Mouse (Mus musculus) hindbrain, postnatal 0 days (tissue): ENCODE results near the gene Fam196b. TPM values are rescaled to one million over a fixed set of nuclear protein-coding genes. Genes with fewer than 3 reads are reported as not detected.

Experiments
- ATAC-seq: fragments of 200-750 bp; cut with Nextera tagmentation; 2 replicates; pipeline ENCODE4 v1.8.0; 2017; ENCODE audit warnings: mild to moderate bottlenecking, moderate TSS enrichment, moderate library complexity
- DNase-seq: peaks from one replicate; pipeline ENCODE4 v3.0.0-alpha.2; 2015; ENCODE audit warnings: low spot score
- H3K27ac ChIP-seq: fragments of 300-500 bp; sonication (generic); 2 replicates; pipeline ENCODE4 v1.5.1; 2014; ENCODE audit warnings: mild to moderate bottlenecking
- H3K27me3 ChIP-seq: fragments of 300-500 bp; sonication (generic); 2 replicates; pipeline ENCODE4 v1.6.1; 2014; ENCODE audit warnings: low read length, mixed read lengths; ENCODE audit not compliant: insufficient read depth
- H3K36me3 ChIP-seq: fragments of 300-500 bp; sonication (generic); 2 replicates; pipeline ENCODE4 v1.6.1; 2014; ENCODE audit warnings: low read length, mixed read lengths; ENCODE audit not compliant: insufficient read depth
- H3K4me1 ChIP-seq: fragments of 300-500 bp; sonication (generic); 2 replicates; pipeline ENCODE4 v1.6.1; 2014; ENCODE audit warnings: antibody characterized with exemption, low read length, mixed read lengths; ENCODE audit not compliant: insufficient read depth
- H3K4me2 ChIP-seq: fragments of 300-500 bp; sonication (generic); 2 replicates; pipeline ENCODE4 v1.6.1; 2014; ENCODE audit warnings: low read depth, mild to moderate bottlenecking, low read length, moderate library complexity, mixed read lengths
- H3K4me3 ChIP-seq: fragments of 300-500 bp; sonication (generic); 2 replicates; pipeline ENCODE4 v1.5.1; 2014; ENCODE audit warnings: low read length
- H3K9ac ChIP-seq: fragments of 300-500 bp; sonication (generic); replicated peaks from 2 replicates; pipeline ENCODE4 v1.6.1; 2014; ENCODE audit warnings: mild to moderate bottlenecking, low read length, moderate library complexity, mixed read lengths
- H3K9me3 ChIP-seq: fragments of 300-500 bp; sonication (generic); 2 replicates; pipeline ENCODE4 v1.6.1; 2016; ENCODE audit warnings: low read length, mixed read lengths
- CTCF ChIP-seq: IDR thresholded peaks from 2 replicates; pipeline ENCODE4 v1.5.1; 2016; ENCODE audit warnings: antibody characterized with exemption, control low read depth, low read depth
- WGBS: fragments of 180-500 bp; shearing (Covaris S2); extraction: QIAGEN DNeasy Blood & Tissue Kit; methylation state at CpG from one replicate; pipeline ENCODE4 v1.1.7; 2014; 5-methylcytosine and 5-hydroxymethylcytosine counted together
- polyA plus RNA-seq: library from polyadenylated mRNA; unstranded; fragments of >200 nt; fragmentation: Nextera tagmentation; extraction: Ambion mirVana; gene quantifications from 2 replicates; pipeline ENCODE4 v1.2.1, GENCODE M21; 2015
- total RNA-seq: library from RNA; depleted of rRNA; stranded (reverse); fragments of >200 nt; gene quantifications from 2 replicates; pipeline ENCODE4 v1.2.3, GENCODE M21; 2014

Fam196b gene
- total and polyA plus RNA-seq, 2 experiments from 2014 or later: 2.1 to 6.8 TPM

DNA sequence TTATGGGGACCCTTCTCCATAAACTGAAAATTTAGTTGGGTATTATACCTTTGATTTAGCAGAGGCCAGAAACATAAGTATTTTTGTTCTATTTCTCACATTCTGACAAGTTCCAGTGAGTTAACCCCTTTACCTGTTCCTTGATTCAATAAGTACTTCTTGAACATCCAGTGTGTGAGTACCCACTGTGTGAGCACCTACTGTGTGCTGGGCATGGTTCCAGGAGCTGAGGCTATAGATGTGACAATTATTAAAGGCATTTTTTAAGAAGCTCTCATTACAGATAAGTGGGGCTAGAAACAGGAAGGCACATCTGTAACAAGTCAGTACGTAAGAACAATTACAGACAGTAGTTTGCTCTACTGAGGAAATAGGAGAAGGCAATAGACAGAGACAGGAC, 4.7 kb downstream of the Fam196b start:
- no peak overlapping the region for H3K4me2 ChIP-seq
- peaks cover 6% of the 10 kb centered on the region; the same call in 1 of the 2 replicates for H3K4me1 ChIP-seq
- 83% methylated on average over 1 of the region's 1 CpGs for WGBS
- no peaks in the 10 kb centered on the region for H3K27me3 ChIP-seq
- H3K27ac ChIP-seq: no peak overlapping the region
- ATAC-seq (no peak), DNase-seq (no peak)
- no peak overlapping the region for H3K4me3 ChIP-seq
- no peaks in the 10 kb centered on the region for H3K36me3 ChIP-seq
- TF ChIP-seq CTCF: no peak
- H3K9me3 ChIP-seq: no peaks in the 10 kb centered on the region
- H3K9ac ChIP-seq: no peak overlapping the region

DNA sequence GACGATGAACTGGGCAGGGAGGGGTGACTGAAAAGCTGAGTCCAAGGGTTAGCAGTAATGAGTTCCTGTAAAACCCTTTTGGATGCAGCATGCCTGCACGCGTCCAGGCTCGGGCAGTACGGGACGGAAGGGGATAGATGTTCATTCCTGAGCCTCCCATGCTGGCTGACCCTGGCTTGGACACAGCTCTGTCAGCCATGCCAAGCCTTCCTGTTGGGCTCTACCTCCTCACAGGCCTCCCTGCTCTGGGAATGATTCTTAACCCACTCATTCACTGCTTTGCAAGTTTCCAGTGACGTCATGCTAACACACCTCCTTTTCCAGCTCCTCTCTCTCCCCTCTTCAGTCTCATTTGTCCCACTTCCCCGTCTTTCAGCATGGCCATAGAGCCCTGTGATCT, 9.0 kb downstream of the Fam196b start:
- ATAC-seq (no peak), DNase-seq (no peak)
- Histone ChIP-seq H3K4me3 (no peak overlapping the region), H3K9me3 (no peaks in the 10 kb centered on the region), H3K27ac (no peak overlapping the region), H3K27me3 (no peaks in the 10 kb centered on the region), H3K36me3 (no peaks in the 10 kb centered on the region), H3K4me2 (no peak overlapping the region), H3K4me1 (no peaks in the 10 kb centered on the region), H3K9ac (no peak overlapping the region)
- TF ChIP-seq CTCF: no peak
- WGBS: 68% methylated on average over 8 of the region's 8 CpGs

- Histone ChIP-seq H3K9ac (no peak overlapping the region), H3K27ac (no peak overlapping the region), H3K27me3 (no peaks in the 10 kb centered on the region), H3K4me1 (no peaks in the 10 kb centered on the region), H3K9me3 (no peaks in the 10 kb centered on the region), H3K36me3 (no peaks in the 10 kb centered on the region), H3K4me3 (no peak overlapping the region), H3K4me2 (no peak overlapping the region)
- DNase-seq (no peak), ATAC-seq (no peak)
- 66% methylated on average over 7 of the region's 7 CpGs for WGBS
- TF ChIP-seq CTCF: no peak
Observed at GRCm38 (mm10) chr11:34332344-34333031, 17.9 kb downstream of the Fam196b start.

GRCm38 (mm10) chr11:34337907-34338306, 23.3 kb downstream of the Fam196b start:
- Histone ChIP-seq H3K4me3 (no peak overlapping the region), H3K27me3 (no peaks in the 10 kb centered on the region), H3K27ac (no peak overlapping the region), H3K4me1 (no peaks in the 10 kb centered on the region), H3K9ac (no peak overlapping the region), H3K4me2 (no peak overlapping the region), H3K9me3 (no peaks in the 10 kb centered on the region), H3K36me3 (no peaks in the 10 kb centered on the region)
- DNase-seq (no peak), ATAC-seq (no peak)
- TF ChIP-seq CTCF: peak; percentile 53
- 80% methylated on average over 1 of the region's 1 CpGs for WGBS

DNA sequence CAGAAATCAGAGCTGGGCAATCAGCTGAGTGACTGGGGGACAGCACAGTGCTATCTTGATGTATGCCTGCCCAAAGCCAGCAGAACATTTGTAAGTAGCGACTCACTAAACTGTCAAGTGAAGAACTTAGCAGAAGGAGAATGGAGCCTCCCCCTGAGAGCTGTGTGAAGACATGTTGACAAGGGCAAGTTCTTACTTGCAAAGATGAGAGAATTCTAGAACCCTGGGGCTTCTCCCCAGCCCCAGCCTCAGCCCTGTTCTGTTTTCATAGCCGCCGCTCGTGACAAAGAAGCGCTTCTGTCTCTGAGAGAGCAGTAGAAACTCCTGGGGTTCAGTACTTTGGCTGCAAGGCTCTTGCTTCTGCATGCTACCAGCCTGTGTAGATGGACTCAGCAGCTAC, 25.1 kb downstream of the Fam196b start:
- Histone ChIP-seq H3K36me3 (no peaks in the 10 kb centered on the region), H3K27me3 (no peaks in the 10 kb centered on the region), H3K27ac (no peak overlapping the region), H3K9me3 (no peaks in the 10 kb centered on the region), H3K9ac (no peak overlapping the region), H3K4me2 (no peak overlapping the region), H3K4me3 (no peak overlapping the region), H3K4me1 (peaks cover 13% of the 10 kb centered on the region)
- WGBS: 58% methylated on average over 5 of the region's 5 CpGs
- TF ChIP-seq CTCF: no peak
- ATAC-seq (no peak), DNase-seq (no peak)

DNA sequence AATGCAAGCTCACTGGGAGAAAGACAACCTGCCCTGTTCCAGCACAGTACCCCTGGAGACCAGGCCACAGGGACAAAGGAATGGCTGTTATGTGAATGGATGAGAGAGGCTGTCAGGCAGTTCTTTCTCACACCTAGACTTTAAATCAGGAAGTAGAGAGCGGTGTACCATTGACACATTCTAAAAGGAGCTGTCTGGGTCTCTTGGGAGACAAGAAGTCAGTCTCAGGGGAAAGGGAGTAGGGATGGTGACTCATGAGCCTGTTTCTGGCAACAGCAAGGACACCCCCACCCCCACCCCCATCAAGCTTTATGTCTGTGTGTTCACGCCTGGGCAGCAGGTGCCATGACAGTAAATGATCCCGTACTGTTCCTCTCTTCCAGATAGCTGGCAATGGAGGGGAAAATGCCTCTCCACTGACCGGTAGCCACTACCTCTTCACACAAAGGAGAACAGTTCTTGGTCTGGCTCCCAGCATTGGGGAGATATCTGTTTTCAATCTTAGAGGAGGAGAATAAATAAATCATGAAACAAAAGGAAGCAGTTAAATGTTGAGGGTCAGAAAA, 29.2 kb downstream of the Fam196b start:
- DNase-seq: peak; percentile 18
- Histone ChIP-seq H3K27ac (no peak overlapping the region), H3K27me3 (no peaks in the 10 kb centered on the region), H3K9me3 (no peaks in the 10 kb centered on the region), H3K4me2 (no peak overlapping the region), H3K4me3 (no peak overlapping the region), H3K4me1 (peaks cover 21% of the 10 kb centered on the region), H3K9ac (no peak overlapping the region), H3K36me3 (no peaks in the 10 kb centered on the region)
- no peak for ATAC-seq
- WGBS: 41% methylated on average over 4 of the region's 4 CpGs
- TF ChIP-seq CTCF: no peak

DNA sequence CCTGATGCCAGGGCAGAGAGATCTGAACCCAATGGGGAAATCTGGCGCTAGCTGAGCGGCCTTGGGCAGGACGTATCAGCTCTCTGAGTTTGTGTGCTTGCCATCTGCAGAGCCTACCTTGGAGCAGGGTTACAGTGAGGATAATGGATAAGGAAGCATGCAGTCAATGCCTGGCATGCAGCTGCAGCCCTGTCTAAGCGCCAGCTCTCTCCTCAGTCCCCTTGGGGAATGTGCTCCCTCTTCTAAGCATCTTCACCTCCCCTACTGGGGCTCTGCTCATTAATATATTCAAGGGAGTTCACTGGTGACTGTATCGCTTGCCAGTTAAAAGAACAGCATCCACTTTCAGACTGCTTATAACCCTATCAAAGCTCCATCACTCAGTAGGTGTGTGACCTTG, 29.7 kb downstream of the Fam196b start:
- Histone ChIP-seq H3K36me3 (no peaks in the 10 kb centered on the region), H3K27ac (no peak overlapping the region), H3K27me3 (no peaks in the 10 kb centered on the region), H3K4me1 (peaks cover 26% of the 10 kb centered on the region), H3K4me2 (no peak overlapping the region), H3K9me3 (no peaks in the 10 kb centered on the region), H3K4me3 (no peak overlapping the region), H3K9ac (no peak overlapping the region)
- ATAC-seq (no peak), DNase-seq (peak; percentile 51)
- TF ChIP-seq CTCF: no peak
- 33% methylated on average over 5 of the region's 5 CpGs for WGBS
